Mouse (Mus musculus): Measurements from ENCODE around the gene Ppm1e. TPM values are rescaled to one million over a fixed set of nuclear protein-coding genes. Genes with fewer than 3 reads are reported as not detected.

The Ppm1e gene
- 40.7 and 44.1 TPM in 2 replicates for polyA plus RNA-seq (2014; fragmentation: Nextera tagmentation; extraction: Ambion mirVana)

DNA sequence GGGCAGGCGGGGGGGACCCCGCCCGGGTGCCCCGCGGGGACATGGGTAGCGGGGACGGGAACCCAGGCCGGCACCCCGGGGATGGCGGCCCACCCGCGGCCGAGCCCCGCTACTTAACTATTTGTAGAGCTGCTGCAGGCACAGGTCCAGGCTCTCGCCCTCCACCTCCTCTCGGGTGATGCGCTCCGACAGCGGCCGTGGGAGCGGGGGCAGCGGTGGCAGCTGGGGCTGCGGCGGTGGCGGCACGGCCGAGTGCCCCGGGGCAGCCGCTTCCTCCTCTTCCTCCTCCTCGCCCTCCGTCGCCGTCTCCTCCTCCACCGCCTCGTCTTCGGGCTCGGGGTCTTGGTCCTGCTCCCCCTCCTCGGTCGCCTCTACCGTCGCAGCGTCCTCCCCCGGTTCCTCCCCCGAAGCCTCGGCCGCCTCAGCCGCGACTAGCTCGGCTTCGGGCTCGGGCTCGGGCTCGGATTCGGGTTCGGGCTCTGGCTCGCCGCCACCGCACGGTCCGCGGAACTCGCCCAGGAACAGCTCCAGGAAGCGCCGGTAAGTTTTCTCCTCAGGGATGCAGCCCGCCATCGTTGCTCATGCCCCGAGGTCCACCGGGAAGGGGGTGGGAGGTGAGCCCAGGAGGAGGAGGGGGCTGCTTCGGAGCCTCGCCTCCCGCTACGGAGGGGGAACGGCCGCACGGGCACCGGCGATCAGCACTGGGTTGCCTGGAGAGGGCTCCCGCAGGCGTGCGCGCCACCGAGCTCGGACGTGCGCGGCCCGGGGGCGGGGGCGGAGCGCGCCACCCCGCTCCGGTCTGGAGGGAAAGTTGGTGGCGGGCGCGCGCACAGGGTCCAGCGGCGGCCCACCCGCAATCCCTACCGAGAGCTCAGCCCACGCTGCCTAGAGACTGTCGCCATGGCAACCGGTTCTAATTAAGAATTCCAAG, at the start of gene Ppm1e:
Gene Ppm1e, minus strand, starts transcription at position 693 of the 931 bp plus-strand sequence.
- H3K4me1 ChIP-seq (replicated peaks; ENCODE audit: control insufficient read depth, insufficient read depth, low read length), result peaks cover 19% of the 10 kb centered on the region
- under 1% methylated on average over 93 of the region's 104 CpGs for WGBS
- peak; percentile 95 for ATAC-seq (ENCODE audit: low FRiP score)
- DNase-seq (ENCODE audit: low spot score), result peak; percentile 89
- peak within 1 kb of the TSS; percentile 92 for H3K27ac ChIP-seq
- H3K9ac ChIP-seq, result peak within 1 kb of the TSS; percentile 92
- no peaks in the 10 kb centered on the region; the same call in 1 of the 2 replicates for H3K36me3 ChIP-seq (replicated peaks; ENCODE audit: control insufficient read depth, insufficient read depth)
- H3K4me3 ChIP-seq (replicated peaks; ENCODE audit: low read length), result peak within 1 kb of the TSS; percentile 91
- no peaks in the 10 kb centered on the region for H3K27me3 ChIP-seq (ENCODE audit: control insufficient read depth, insufficient read depth, low read length)
- H3K9me3 ChIP-seq (ENCODE audit: control insufficient read depth, low read length), result 0 out of 2 replicates have a peak, but pooled peaks cover 4% of the 10 kb centered on the region
- peak within 1 kb of the TSS; percentile 73 for H3K4me2 ChIP-seq (replicated peaks)

DNA sequence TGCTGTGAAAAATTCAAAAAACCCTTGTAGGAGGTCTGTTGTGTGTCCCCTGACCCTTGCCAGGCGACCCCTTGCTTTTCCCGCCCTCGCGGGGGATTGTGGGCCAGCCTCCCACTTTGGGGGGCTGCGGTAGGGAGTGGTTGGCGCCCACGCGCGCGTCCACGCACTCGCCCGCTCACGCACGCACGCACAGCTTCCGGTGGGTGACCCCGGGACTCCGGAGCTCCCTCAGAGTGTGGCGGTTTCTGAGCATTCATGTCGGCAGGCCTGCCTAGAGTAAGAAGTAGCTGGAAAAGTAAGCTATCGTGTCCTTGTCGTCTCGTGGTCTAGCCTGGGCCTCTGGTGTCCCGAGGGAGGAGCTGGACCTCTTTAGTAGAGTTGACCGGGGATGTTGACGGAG, 46.1 kb upstream of the Ppm1e start, which contains the start of the genes Rad51c and Tex14:
Gene Rad51c, minus strand, starts transcription at position 79 of the 400 bp plus-strand sequence.
Gene Tex14, plus strand, starts transcription at position 190 of the 400 bp plus-strand sequence.
- WGBS, result 73% methylated on average over 27 of the region's 27 CpGs

DNA sequence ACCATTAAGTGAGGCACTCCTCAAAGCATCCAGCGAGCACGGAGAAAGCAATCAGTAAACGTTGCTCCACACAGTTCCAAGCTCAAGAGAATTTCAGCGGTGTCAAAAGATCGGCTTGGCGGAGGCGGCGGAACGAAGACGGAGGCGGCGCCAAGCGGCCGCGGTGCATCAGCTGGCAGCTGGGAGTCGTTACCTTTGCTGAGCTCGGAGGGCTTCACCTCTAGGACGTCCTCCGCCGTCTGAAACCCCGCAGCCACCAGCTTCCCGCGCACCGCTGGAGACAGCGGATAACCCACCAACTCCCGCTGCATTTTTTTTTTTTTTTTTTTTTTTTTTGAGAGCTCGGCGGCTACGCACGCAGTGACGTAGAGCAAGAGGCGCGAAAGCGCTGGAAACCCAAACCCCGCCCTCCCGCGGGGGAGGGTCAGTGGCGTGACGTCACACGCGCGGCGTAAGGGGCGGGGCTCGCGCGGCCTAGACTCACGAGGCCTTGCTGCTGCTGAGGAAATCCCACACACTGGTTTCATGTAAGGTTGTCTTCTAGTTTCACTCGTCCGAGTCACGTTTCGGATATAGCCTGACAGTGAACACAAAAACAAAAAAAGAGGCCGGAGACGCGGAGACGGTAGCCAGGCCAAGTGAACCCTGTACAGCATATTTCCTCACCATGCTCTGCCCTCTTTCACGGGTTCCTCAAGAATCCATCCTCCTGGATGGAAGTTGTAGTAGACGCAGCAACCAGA, 45.5 kb upstream of the Ppm1e start:
- Histone ChIP-seq H3K4me2 (replicated peaks) (peak overlapping the region; percentile 50), H3K4me3 (replicated peaks; ENCODE audit: low read length) (peak overlapping the region; percentile 53), H3K27me3 (ENCODE audit: control insufficient read depth, insufficient read depth, low read length) (no peaks in the 10 kb centered on the region), H3K9ac (peak overlapping the region; percentile 71), H3K4me1 (replicated peaks; ENCODE audit: control insufficient read depth, insufficient read depth, low read length) (0 out of 2 replicates have a peak, but pooled peaks cover 4% of the 10 kb centered on the region), H3K36me3 (replicated peaks; ENCODE audit: control insufficient read depth, insufficient read depth) (no peaks in the 10 kb centered on the region), H3K27ac (peak overlapping the region; percentile 95), H3K9me3 (ENCODE audit: control insufficient read depth, low read length) (no peaks in the 10 kb centered on the region)
- peak; percentile 99 for DNase-seq (ENCODE audit: low spot score)
- WGBS, result 2% methylated on average over 58 of the region's 58 CpGs
- peak; percentile 95 for ATAC-seq (ENCODE audit: low FRiP score)

More for the DNA sequence above, 46.1 kb upstream of the Ppm1e start, which contains the start of the genes Rad51c and Tex14:
- Histone ChIP-seq H3K4me2 (replicated peaks) (peak within 1 kb of the TSS; percentile 50), H3K9ac (peak within 1 kb of the TSS; percentile 71), H3K27ac (peak within 1 kb of the TSS; percentile 95), H3K27me3 (ENCODE audit: control insufficient read depth, insufficient read depth, low read length) (no peaks in the 10 kb centered on the region), H3K36me3 (replicated peaks; ENCODE audit: control insufficient read depth, insufficient read depth) (no peaks in the 10 kb centered on the region), H3K4me3 (replicated peaks; ENCODE audit: low read length) (peak within 1 kb of the TSS; percentile 53), H3K9me3 (ENCODE audit: control insufficient read depth, low read length) (no peaks in the 10 kb centered on the region), H3K4me1 (replicated peaks; ENCODE audit: control insufficient read depth, insufficient read depth, low read length) (0 out of 2 replicates have a peak, but pooled peaks cover 4% of the 10 kb centered on the region)
- DNase-seq (ENCODE audit: low spot score) (no peak), ATAC-seq (ENCODE audit: low FRiP score) (peak; percentile 44; the same call in 1 of the 2 replicates)

DNA sequence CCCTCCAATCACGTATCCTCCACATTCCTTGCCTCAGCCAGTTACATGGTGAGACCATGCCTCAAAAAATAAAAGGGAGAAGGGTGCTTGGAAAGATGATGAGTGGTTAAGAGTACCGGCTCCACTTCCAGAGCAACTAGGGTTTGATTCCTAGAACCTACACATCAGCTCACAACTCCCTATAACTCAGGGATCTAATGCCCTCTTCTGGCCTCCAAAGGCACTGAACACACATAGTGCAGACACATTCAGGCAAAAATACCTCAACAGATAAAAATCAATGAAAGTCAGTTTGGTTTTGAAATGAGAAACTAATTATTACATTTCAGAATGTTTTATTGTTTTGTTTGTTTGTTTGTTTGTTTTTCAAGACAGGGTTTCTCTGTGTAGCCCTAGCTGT, 39.6 kb upstream of the Ppm1e start:
- H3K4me1 ChIP-seq (replicated peaks; ENCODE audit: control insufficient read depth, insufficient read depth, low read length), result no peaks in the 10 kb centered on the region
- ATAC-seq (ENCODE audit: low FRiP score), result no peak

DNA sequence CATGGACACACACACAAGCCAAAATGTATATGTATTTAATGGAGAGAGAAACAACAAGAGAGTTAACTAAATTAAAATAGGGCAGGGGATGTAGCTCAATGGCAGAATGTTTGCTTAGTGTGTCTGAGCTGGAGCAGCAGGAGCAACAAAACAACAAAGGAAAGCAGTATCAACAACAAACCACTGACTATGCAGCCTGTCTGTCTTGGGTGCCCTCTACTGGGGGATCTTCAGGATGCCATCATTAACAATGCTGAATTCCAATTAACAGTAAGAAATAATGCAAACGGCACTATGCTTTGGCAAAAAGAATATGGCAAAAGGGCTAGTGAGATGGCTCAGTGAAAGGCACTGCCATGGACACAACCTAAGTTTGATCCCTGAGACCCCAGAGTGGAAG, 35.0 kb upstream of the Ppm1e start:
- DNase-seq (ENCODE audit: low spot score) (peak; percentile 75), ATAC-seq (ENCODE audit: low FRiP score) (no peak)
- H3K27ac ChIP-seq, result no peak overlapping the region
- no peaks in the 10 kb centered on the region for H3K36me3 ChIP-seq (replicated peaks; ENCODE audit: control insufficient read depth, insufficient read depth)
- H3K4me3 ChIP-seq (replicated peaks; ENCODE audit: low read length), result no peak overlapping the region
- no peaks in the 10 kb centered on the region for H3K9me3 ChIP-seq (ENCODE audit: control insufficient read depth, low read length)
- 43% methylated on average over 1 of the region's 1 CpGs for WGBS
- no peaks in the 10 kb centered on the region for H3K4me1 ChIP-seq (replicated peaks; ENCODE audit: control insufficient read depth, insufficient read depth, low read length)
- H3K4me2 ChIP-seq (replicated peaks), result no peak overlapping the region
- H3K27me3 ChIP-seq (ENCODE audit: control insufficient read depth, insufficient read depth, low read length), result no peaks in the 10 kb centered on the region
- H3K9ac ChIP-seq, result no peak overlapping the region

More for the DNA sequence above, 39.6 kb upstream of the Ppm1e start:
- Histone ChIP-seq H3K9me3 (ENCODE audit: control insufficient read depth, low read length) (no peaks in the 10 kb centered on the region), H3K36me3 (replicated peaks; ENCODE audit: control insufficient read depth, insufficient read depth) (no peaks in the 10 kb centered on the region), H3K4me2 (replicated peaks) (no peak overlapping the region), H3K9ac (no peak overlapping the region), H3K27me3 (ENCODE audit: control insufficient read depth, insufficient read depth, low read length) (no peaks in the 10 kb centered on the region), H3K27ac (no peak overlapping the region), H3K4me3 (replicated peaks; ENCODE audit: low read length) (no peak overlapping the region)
- 96% methylated on average over 2 of the region's 2 CpGs for WGBS
- no peak for DNase-seq (ENCODE audit: low spot score)

DNA sequence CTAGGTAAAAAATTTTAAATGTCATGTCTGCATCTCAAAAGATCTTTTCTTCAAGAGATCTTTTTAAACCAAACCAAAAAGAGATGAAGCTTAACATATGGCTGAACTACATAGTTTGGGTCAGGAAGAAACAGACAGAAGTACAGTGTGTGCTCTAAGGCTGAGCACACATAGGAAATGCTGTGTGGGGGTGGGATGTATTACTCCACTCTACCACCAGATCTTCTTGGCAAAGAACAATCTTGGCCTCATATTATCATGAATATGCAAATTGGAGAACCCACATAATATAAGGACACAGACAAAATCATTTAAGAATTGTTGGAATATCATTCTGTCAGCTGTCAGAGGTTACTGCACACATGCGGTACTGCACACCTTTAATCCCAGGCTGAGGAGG, 26.9 kb upstream of the Ppm1e start:
- ATAC-seq (ENCODE audit: low FRiP score) (no peak), DNase-seq (ENCODE audit: low spot score) (no peak)
- H3K4me2 ChIP-seq (replicated peaks), result no peak overlapping the region
- H3K9me3 ChIP-seq (ENCODE audit: control insufficient read depth, low read length), result no peaks in the 10 kb centered on the region
- H3K36me3 ChIP-seq (replicated peaks; ENCODE audit: control insufficient read depth, insufficient read depth), result no peaks in the 10 kb centered on the region
- H3K27ac ChIP-seq, result no peak overlapping the region
- 97% methylated on average over 1 of the region's 1 CpGs for WGBS
- no peaks in the 10 kb centered on the region for H3K27me3 ChIP-seq (ENCODE audit: control insufficient read depth, insufficient read depth, low read length)
- no peak overlapping the region for H3K4me3 ChIP-seq (replicated peaks; ENCODE audit: low read length)
- H3K9ac ChIP-seq, result no peak overlapping the region
- H3K4me1 ChIP-seq (replicated peaks; ENCODE audit: control insufficient read depth, insufficient read depth, low read length), result no peaks in the 10 kb centered on the region

DNA sequence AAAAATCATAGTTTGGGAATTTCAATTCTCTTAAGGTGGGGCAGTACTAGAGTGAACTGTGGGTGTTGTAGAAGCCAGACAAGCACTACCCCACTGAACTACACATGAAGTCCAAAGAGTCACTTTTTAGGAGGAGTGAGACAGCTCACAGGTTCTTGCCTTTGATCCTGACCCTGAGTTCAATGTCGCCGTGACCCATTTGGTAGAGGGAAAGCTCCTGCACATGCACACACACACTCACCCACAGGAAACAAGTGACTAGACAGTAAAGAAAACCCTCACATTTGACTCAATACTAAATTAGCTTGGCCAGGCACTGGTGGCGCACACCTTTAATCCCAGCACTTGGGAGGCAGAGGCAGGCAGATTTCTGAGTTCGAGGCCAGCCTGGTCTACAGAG, 25.7 kb upstream of the Ppm1e start:
- Histone ChIP-seq H3K27me3 (ENCODE audit: control insufficient read depth, insufficient read depth, low read length) (no peaks in the 10 kb centered on the region), H3K9ac (no peak overlapping the region), H3K27ac (no peak overlapping the region), H3K4me1 (replicated peaks; ENCODE audit: control insufficient read depth, insufficient read depth, low read length) (no peaks in the 10 kb centered on the region), H3K4me3 (replicated peaks; ENCODE audit: low read length) (no peak overlapping the region), H3K36me3 (replicated peaks; ENCODE audit: control insufficient read depth, insufficient read depth) (no peaks in the 10 kb centered on the region), H3K4me2 (replicated peaks) (no peak overlapping the region), H3K9me3 (ENCODE audit: control insufficient read depth, low read length) (no peaks in the 10 kb centered on the region)
- WGBS, result over 99% methylated on average over 4 of the region's 4 CpGs
- ATAC-seq (ENCODE audit: low FRiP score), result no peak
- DNase-seq (ENCODE audit: low spot score), result no peak

DNA sequence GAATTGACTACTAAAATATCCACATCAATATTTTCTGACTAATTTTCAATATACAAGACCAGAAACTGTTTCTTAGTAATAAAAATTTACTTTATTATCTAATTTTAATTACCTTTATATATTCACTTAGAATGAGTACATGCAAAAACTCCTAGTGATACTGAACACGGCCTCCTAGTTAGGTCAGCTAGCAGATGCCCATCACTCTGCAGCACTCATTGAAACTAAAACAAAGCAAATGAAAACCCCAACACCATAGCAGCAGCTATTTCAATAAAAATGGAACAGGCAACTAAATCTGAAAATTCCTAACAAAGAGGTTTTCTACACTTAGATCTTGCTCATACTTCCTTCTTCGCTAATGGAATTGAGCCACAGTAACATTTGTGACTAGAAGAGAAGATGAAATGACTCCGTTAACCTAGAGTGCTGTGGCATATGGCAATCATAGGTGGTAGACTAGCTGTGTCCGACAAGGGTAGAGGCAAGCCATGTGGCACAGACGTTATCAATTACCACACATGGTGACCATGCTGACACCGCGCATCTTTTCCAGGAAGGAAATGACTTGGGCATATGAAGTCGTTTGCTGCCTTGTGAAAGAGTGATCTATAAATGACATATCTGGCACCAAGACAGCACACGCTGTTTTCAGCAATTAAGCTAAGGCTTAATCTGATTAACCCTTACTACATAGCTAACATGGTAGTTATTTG, 9.2 kb upstream of the Ppm1e start:
- Histone ChIP-seq H3K4me3 (replicated peaks; ENCODE audit: low read length) (no peak overlapping the region), H3K36me3 (replicated peaks; ENCODE audit: control insufficient read depth, insufficient read depth) (no peaks in the 10 kb centered on the region), H3K9me3 (ENCODE audit: control insufficient read depth, low read length) (0 out of 2 replicates have a peak, but pooled peaks cover 4% of the 10 kb centered on the region), H3K4me2 (replicated peaks) (no peak overlapping the region), H3K9ac (no peak overlapping the region), H3K27me3 (ENCODE audit: control insufficient read depth, insufficient read depth, low read length) (no peaks in the 10 kb centered on the region), H3K27ac (no peak overlapping the region), H3K4me1 (replicated peaks; ENCODE audit: control insufficient read depth, insufficient read depth, low read length) (no peaks in the 10 kb centered on the region)
- 61% methylated on average over 9 of the region's 9 CpGs for WGBS
- DNase-seq (ENCODE audit: low spot score) (no peak), ATAC-seq (ENCODE audit: low FRiP score) (no peak)
